Mouse (Mus musculus) Patski (cell line): ENCODE results near the gene Actr1b. TPM values are rescaled to one million over a fixed set of nuclear protein-coding genes. Genes with fewer than 3 reads are reported as not detected.

Source experiments
- ATAC-seq: fragments of 100-300 bp; one replicate; pipeline ENCODE4 v1.8.0; 2021
- CTCF ChIA-PET: fragments of 350-600 bp; sonication (Branson Sonifier 250); formaldehyde crosslinking; loops from one replicate; lab custom pipeline; 2022; ENCODE audit warnings: inconsistent platforms; lab: Charles Lee
- POLR2A ChIA-PET: fragments of 350-600 bp; sonication (Branson Sonifier 250); formaldehyde crosslinking; loops from one replicate; lab custom pipeline; 2022; ENCODE audit warnings: antibody characterized with exemption, inconsistent platforms; lab: Charles Lee
- DNase-seq: peaks from one replicate; pipeline ENCODE4 v3.0.0-alpha.2; 2011; ENCODE audit warnings: low read depth, low spot score
- H3K27me3 ChIP-seq: fragments of 371-371 bp; one replicate; pipeline ENCODE4 v1.5.1; 2021
- CTCF ChIP-seq: fragments of 100-300 bp; IDR thresholded peaks from one replicate; pipeline ENCODE4 v1.5.1; 2021
- in situ Hi-C: fragments of 300-500 bp; cut with MboI; formaldehyde crosslinking; loops from 3 replicates; pipeline ENCODE4 v1.11.1; 2018; ENCODE audit warnings: low pct_unique_long_range_greater_than_20kb, mixed read lengths
- polyA plus RNA-seq: library from polyadenylated mRNA; unstranded; gene quantifications from one replicate; pipeline ENCODE4 v1.2.3, GENCODE M21; 2021

The Actr1b gene
- polyA plus RNA-seq, 1 experiment from 2014 or later, result 170 TPM

GRCm38 (mm10) chr1:36739231-36739630 lies 25.0 kb upstream of the Actr1b start:
- ChIA-PET POLR2A (no interaction called here), CTCF (interaction anchor here (1.6 kb wide), 1 partner anchor 11 kb away, joined by 4 read pairs; no protein-coding TSS in a partner anchor)
- no peaks in the 10 kb centered on the region for H3K27me3 ChIP-seq
- DNase-seq (no peak), ATAC-seq (no peak)
- in situ Hi-C loops, result no loop called here
- no peak for TF ChIP-seq CTCF

GRCm38 (mm10) chr1:36737300-36737699 lies 23.1 kb upstream of the Actr1b start:
- H3K27me3 ChIP-seq, result peaks cover 3% of the 10 kb centered on the region
- ChIA-PET CTCF (interaction anchor here (0.9 to 1.3 kb wide), 4 partner anchors 9 to 29 kb away, joined by 3 to 7 read pairs (median 4); no protein-coding TSS in a partner anchor), POLR2A (no interaction called here)
- ATAC-seq (no peak), DNase-seq (peak; percentile 27)
- TF ChIP-seq CTCF, result peak; percentile 88
- in situ Hi-C loops, result no loop called here

DNA sequence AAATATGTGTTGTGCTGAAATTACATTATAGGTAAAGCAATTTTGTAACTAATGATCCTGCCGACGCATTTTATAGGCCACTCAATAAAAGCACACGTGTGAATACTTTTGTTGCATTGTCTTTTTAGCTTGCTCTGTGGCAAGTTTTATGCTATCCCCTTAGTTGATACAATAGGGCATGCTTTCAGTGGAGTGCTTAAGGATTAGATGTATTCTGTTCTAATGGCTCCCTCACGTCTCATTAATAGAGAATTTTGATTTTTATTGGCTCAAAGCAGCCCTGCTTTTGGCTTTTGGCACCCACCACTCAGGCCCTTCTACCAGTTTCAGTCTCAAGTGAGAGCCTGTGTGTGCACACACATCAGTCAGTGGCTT lies 9.8 kb upstream of the Actr1b start:
- ATAC-seq (no peak), DNase-seq (no peak)
- in situ Hi-C loops, result no loop called here
- H3K27me3 ChIP-seq, result no peaks in the 10 kb centered on the region
- CTCF ChIA-PET, result interaction anchor here (1.1 kb wide), 1 partner anchor 13 kb away, joined by 3 read pairs; no protein-coding TSS in a partner anchor
- POLR2A ChIA-PET, result interaction anchor here (0.5 to 1.4 kb wide), 2 partner anchors 35 to 76 kb away, joined by 3 read pairs; no protein-coding TSS in a partner anchor
- TF ChIP-seq CTCF, result no peak

GRCm38 (mm10) chr1:36723146-36724056 lies 9.2 kb upstream of the Actr1b start:
- H3K27me3 ChIP-seq, result no peaks in the 10 kb centered on the region
- in situ Hi-C loops, result no loop called here
- POLR2A ChIA-PET, result interaction anchor here (0.5 to 1.4 kb wide), 2 partner anchors 35 to 76 kb away, joined by 3 read pairs; no protein-coding TSS in a partner anchor
- no peak for ATAC-seq
- no peak for TF ChIP-seq CTCF
- no peak for DNase-seq
- CTCF ChIA-PET, result interaction anchor here (1.1 kb wide), 1 partner anchor 14 kb away, joined by 3 read pairs; no protein-coding TSS in a partner anchor

DNA sequence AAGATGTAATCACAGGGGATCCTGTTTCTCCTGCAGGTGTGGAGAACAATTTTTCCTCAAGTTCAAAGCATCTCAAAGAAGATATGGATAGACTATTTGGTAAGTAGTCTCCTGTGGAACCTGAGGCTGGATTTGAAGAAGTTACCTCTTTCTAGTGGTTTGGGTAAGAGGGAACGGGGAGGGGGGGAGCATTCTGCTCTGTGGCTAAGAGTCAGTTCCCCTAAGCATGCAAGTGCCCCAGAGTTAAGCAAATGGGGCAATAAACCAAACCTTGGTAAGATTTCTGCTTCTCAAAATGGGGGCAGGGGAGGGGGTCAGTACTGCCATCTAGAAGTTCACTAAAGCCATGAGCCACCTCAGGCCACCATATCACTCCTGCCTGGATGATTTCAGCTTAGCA lies 4.6 kb upstream of the Actr1b start:
- ChIA-PET POLR2A (no interaction called here), CTCF (no interaction called here)
- in situ Hi-C loops, result no loop called here
- no peak for DNase-seq
- no peaks in the 10 kb centered on the region for H3K27me3 ChIP-seq
- no peak for TF ChIP-seq CTCF
- no peak for ATAC-seq

GRCm38 (mm10) chr1:36711104-36711503 lies 3.1 kb downstream of the Actr1b start:
- CTCF ChIA-PET, result no interaction called here
- no peak for TF ChIP-seq CTCF
- H3K27me3 ChIP-seq, result no peaks in the 10 kb centered on the region
- in situ Hi-C loops, result no loop called here
- DNase-seq (no peak), ATAC-seq (no peak)
- POLR2A ChIA-PET, result interaction anchor here (0.6 kb wide), 1 partner anchor 11 kb away, joined by 15 read pairs; no protein-coding TSS in a partner anchor

DNA sequence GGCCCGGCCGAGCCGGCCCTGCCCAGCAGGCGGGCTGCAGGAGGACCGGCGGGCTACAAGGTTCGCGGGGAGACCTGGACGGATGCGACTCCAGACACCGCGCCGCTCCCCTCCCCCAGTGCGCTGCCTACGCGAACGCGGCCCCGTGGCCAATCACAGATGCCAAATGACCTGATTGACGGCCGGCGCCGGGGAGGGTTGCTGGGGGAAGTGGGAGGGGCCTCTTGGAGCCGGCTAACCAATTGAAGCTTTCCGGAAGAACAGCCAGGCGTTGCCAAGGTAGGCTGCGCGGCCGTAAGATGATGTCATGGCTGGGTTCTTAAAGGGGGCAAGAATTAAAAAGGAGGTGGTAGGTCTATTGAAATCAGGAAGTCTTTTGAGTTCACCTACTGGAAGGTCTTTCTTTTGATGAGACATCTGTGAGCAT lies 4.4 kb downstream of the Actr1b start, which contains the start of gene 4933424G06Rik:
4933424G06Rik (plus strand) TSS at position 296 of the 427 bp plus-strand sequence.
- DNase-seq (peak; percentile 72), ATAC-seq (peak; percentile 94)
- CTCF ChIA-PET, result no interaction called here
- H3K27me3 ChIP-seq, result no peaks in the 10 kb centered on the region
- TF ChIP-seq CTCF, result no peak
- POLR2A ChIA-PET, result no interaction called here
- in situ Hi-C loops, result no loop called here

DNA sequence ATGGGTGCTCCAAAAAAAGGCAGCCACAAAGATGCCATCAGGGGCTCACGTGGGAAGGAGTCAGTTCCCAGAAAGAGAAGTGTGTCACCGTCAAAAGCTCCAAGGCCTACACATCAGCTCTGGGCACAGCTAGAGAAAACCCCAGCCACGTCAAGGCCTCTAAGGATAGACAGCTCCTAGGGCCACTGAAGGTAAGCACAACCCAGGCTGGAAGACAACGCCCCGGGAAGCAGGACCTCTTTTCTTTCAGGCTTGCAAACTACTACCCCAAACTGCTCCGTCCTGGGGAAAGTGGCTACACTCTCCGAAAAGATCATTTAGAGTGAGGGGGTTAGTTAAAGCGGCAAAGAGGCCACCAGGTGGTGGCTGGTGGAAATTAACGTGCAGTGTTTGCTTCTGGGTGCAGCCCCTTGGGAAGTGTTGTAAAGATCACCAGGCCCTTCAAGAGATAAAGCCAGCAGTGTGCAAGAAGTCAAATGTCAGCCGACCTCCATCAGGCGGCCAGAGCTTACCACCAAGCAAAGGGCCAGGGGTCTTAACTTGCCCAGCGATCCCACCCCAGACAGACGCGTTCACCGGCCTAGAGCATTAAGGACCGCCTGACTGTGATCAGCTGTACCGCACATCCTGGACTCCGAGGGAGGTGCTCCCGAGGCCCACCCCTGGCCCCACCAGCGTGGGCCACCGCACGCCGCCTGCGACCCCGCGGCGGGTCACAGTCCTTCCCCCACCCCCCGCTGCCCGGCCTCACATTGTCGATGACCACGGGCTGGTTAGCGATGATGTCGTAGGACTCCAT lies 5.0 kb downstream of the Actr1b start:
- no peak for TF ChIP-seq CTCF
- DNase-seq (no peak), ATAC-seq (peak; percentile 41)
- in situ Hi-C loops, result no loop called here
- ChIA-PET CTCF (interaction anchor here (0.7 to 2.3 kb wide), 5 partner anchors 10 to 162 kb away, joined by 3 to 5 read pairs (median 3); partner anchors contain the start of gene Ankrd39), POLR2A (interaction anchor here (1.0 to 2.8 kb wide), 3 partner anchors 15 to 152 kb away, joined by 3 to 8 read pairs (median 5); partner anchors contain the start of gene Cox5b)
- H3K27me3 ChIP-seq, result no peaks in the 10 kb centered on the region

- ChIA-PET POLR2A (interaction anchor here (1.0 to 2.8 kb wide), 4 partner anchors 15 to 152 kb away, joined by 3 to 8 read pairs (median 4); partner anchors contain the start of gene Cox5b), CTCF (interaction anchor here (0.7 to 2.3 kb wide), 6 partner anchors 9 to 161 kb away, joined by 3 to 5 read pairs (median 3); partner anchors contain the start of gene Ankrd39)
- in situ Hi-C loops, result no loop called here
- H3K27me3 ChIP-seq, result no peaks in the 10 kb centered on the region
- ATAC-seq, result no peak
- DNase-seq, result no peak
- no peak for TF ChIP-seq CTCF
Observed at GRCm38 (mm10) chr1:36708626-36709025, 5.6 kb downstream of the Actr1b start.

DNA sequence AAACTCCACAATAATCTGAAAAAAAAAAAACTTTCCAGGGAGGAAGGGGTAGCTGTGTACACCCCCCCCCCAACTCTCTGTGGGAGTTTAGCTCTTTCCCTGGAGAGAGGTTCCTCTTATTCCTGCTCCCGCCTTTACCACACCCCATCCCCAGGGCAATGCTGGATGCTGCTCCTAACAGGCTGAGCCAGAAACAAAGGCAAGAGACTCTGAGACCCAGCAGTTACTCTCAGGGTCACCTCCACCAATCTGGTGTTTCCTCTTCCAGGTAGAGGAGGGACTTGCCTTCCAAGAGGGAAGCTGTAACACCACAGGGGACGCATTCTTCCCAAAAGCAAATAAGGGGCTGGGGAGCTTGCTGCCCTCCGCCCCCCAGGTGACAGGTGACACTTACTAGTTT lies 6.4 kb downstream of the Actr1b start:
- in situ Hi-C loops, result no loop called here
- no peak for TF ChIP-seq CTCF
- ChIA-PET POLR2A (interaction anchor here (0.6 to 2.8 kb wide), 5 partner anchors 9 to 1183 kb away, joined by 3 to 8 read pairs (median 5); partner anchors contain the start of genes Cox5b, Mitd1 and Mrpl30), CTCF (interaction anchor here (0.5 to 3.7 kb wide), 5 partner anchors 8 to 161 kb away, joined by 3 to 15 read pairs (median 3); partner anchors contain the start of gene Ankrd39)
- DNase-seq (no peak), ATAC-seq (no peak)
- no peaks in the 10 kb centered on the region for H3K27me3 ChIP-seq
